Mouse (Mus musculus) embryo, embryonic 9.5 days (tissue): ENCODE results near the gene Gm4201.
"Not testable (repeated sequence)": the region's sequence is repeated elsewhere in the genome, so short reads cannot be mapped to it uniquely, and the experiment has no call there.

Experiments
- DNase-seq: peaks from one replicate; pipeline ENCODE4 v3.0.0-alpha.2; 2017; ENCODE audit errors: extremely low spot score

The Gm4201 gene

GRCm38 (mm10) chr7:22565243-22565642 lies at the start of gene Gm4201:
Gene Gm4201, minus strand, starts transcription at chr7:22565343.
- not testable (repeated sequence) for DNase-seq

GRCm38 (mm10) chr7:22588027-22588426 lies 22.9 kb upstream of the Gm4201 start, which contains the start of gene Gm4565:
Gene Gm4565, minus strand, starts transcription at chr7:22588127.
- DNase-seq: not testable (repeated sequence)

GRCm38 (mm10) chr7:22534787-22535186 lies 30.4 kb downstream of the Gm4201 start, which contains the start of gene Gm8677:
Gene Gm8677, minus strand, starts transcription at chr7:22534887.
- not testable (repeated sequence) for DNase-seq

GRCm38 (mm10) chr7:22522667-22523066 lies 42.5 kb downstream of the Gm4201 start, which contains the start of gene Vmn1r152:
Gene Vmn1r152, plus strand, starts transcription at chr7:22522967.
- not testable (repeated sequence) for DNase-seq
